Mouse (Mus musculus): ENCODE data around the gene Insr. TPM values are rescaled to one million over a fixed set of nuclear protein-coding genes. Genes with fewer than 3 reads are reported as not detected.

The Insr gene
- polyA plus RNA-seq, 1 experiment from 2014 or later, result 39.4 TPM

- no peak overlapping the region for H3K4me3 ChIP-seq (ENCODE audit: low read depth, low read length)
- WGBS, result 89% methylated on average over 5 of the region's 5 CpGs
- H3K4me2 ChIP-seq, result no peak overlapping the region
- H3K27me3 ChIP-seq (ENCODE audit: insufficient read depth, low read length), result no peaks in the 10 kb centered on the region
- H3K27ac ChIP-seq (ENCODE audit: low read depth), result no peak overlapping the region
- no peak for TF ChIP-seq CTCF (IDR thresholded peaks at IDR 0.05; ENCODE audit: low read depth)
- DNase-seq, result no peak
- H3K9ac ChIP-seq, result no peak overlapping the region
- H3K36me3 ChIP-seq (ENCODE audit: insufficient read depth), result peaks cover 11% of the 10 kb centered on the region
- no peak for ATAC-seq (ENCODE audit: insufficient read depth)
- no peaks in the 10 kb centered on the region for H3K4me1 ChIP-seq (ENCODE audit: insufficient read depth)
- H3K9me3 ChIP-seq (ENCODE audit: low read depth, low read length), result no peaks in the 10 kb centered on the region
Measured at GRCm38 (mm10) chr8:3248704-3249103, 30.7 kb downstream of the Insr start.

GRCm38 (mm10) chr8:3247129-3247528, 32.3 kb downstream of the Insr start:
- H3K9ac ChIP-seq, result no peak overlapping the region
- H3K4me1 ChIP-seq (ENCODE audit: insufficient read depth), result no peaks in the 10 kb centered on the region
- H3K36me3 ChIP-seq (ENCODE audit: insufficient read depth), result peaks cover 4% of the 10 kb centered on the region
- H3K4me2 ChIP-seq, result no peak overlapping the region
- ATAC-seq (ENCODE audit: insufficient read depth) (no peak), DNase-seq (no peak)
- H3K27ac ChIP-seq (ENCODE audit: low read depth), result no peak overlapping the region
- no peak overlapping the region for H3K4me3 ChIP-seq (ENCODE audit: low read depth, low read length)
- TF ChIP-seq CTCF (IDR thresholded peaks at IDR 0.05; ENCODE audit: low read depth), result no peak
- H3K9me3 ChIP-seq (ENCODE audit: low read depth, low read length), result no peaks in the 10 kb centered on the region
- H3K27me3 ChIP-seq (ENCODE audit: insufficient read depth, low read length), result no peaks in the 10 kb centered on the region
- WGBS, result 95% methylated on average over 1 of the region's 1 CpGs

- no peaks in the 10 kb centered on the region for H3K4me1 ChIP-seq (ENCODE audit: insufficient read depth)
- TF ChIP-seq CTCF (IDR thresholded peaks at IDR 0.05; ENCODE audit: low read depth), result no peak
- peaks cover 2% of the 10 kb centered on the region; the same call in 1 of the 2 replicates for H3K36me3 ChIP-seq (ENCODE audit: insufficient read depth)
- H3K9me3 ChIP-seq (ENCODE audit: low read depth, low read length), result no peaks in the 10 kb centered on the region
- H3K9ac ChIP-seq, result no peak overlapping the region
- no peaks in the 10 kb centered on the region for H3K27me3 ChIP-seq (ENCODE audit: insufficient read depth, low read length)
- WGBS, result 92% methylated on average over 4 of the region's 4 CpGs
- H3K4me3 ChIP-seq (ENCODE audit: low read depth, low read length), result no peak overlapping the region
- DNase-seq, result no peak
- H3K27ac ChIP-seq (ENCODE audit: low read depth), result no peak overlapping the region
- H3K4me2 ChIP-seq, result no peak overlapping the region
- no peak for ATAC-seq (ENCODE audit: insufficient read depth)
Measured at GRCm38 (mm10) chr8:3243229-3243628, 36.2 kb downstream of the Insr start.

GRCm38 (mm10) chr8:3240725-3241124, 38.7 kb downstream of the Insr start:
- no peak overlapping the region for H3K27ac ChIP-seq (ENCODE audit: low read depth)
- H3K9me3 ChIP-seq (ENCODE audit: low read depth, low read length), result no peaks in the 10 kb centered on the region
- ATAC-seq (ENCODE audit: insufficient read depth) (no peak), DNase-seq (no peak)
- H3K27me3 ChIP-seq (ENCODE audit: insufficient read depth, low read length), result no peaks in the 10 kb centered on the region
- 92% methylated on average over 3 of the region's 3 CpGs for WGBS
- no peaks in the 10 kb centered on the region for H3K36me3 ChIP-seq (ENCODE audit: insufficient read depth)
- TF ChIP-seq CTCF (IDR thresholded peaks at IDR 0.05; ENCODE audit: low read depth), result no peak
- no peak overlapping the region for H3K4me2 ChIP-seq
- no peaks in the 10 kb centered on the region for H3K4me1 ChIP-seq (ENCODE audit: insufficient read depth)
- H3K9ac ChIP-seq, result no peak overlapping the region
- no peak overlapping the region for H3K4me3 ChIP-seq (ENCODE audit: low read depth, low read length)

GRCm38 (mm10) chr8:3239641-3240040, 39.8 kb downstream of the Insr start:
- Histone ChIP-seq H3K27me3 (ENCODE audit: insufficient read depth, low read length) (no peaks in the 10 kb centered on the region), H3K9ac (no peak overlapping the region), H3K4me3 (ENCODE audit: low read depth, low read length) (no peak overlapping the region), H3K27ac (ENCODE audit: low read depth) (no peak overlapping the region), H3K4me2 (no peak overlapping the region), H3K9me3 (ENCODE audit: low read depth, low read length) (no peaks in the 10 kb centered on the region), H3K36me3 (ENCODE audit: insufficient read depth) (no peaks in the 10 kb centered on the region), H3K4me1 (ENCODE audit: insufficient read depth) (no peaks in the 10 kb centered on the region)
- 73% methylated on average over 3 of the region's 3 CpGs for WGBS
- no peak for ATAC-seq (ENCODE audit: insufficient read depth)
- no peak for DNase-seq
- no peak for TF ChIP-seq CTCF (IDR thresholded peaks at IDR 0.05; ENCODE audit: low read depth)

GRCm38 (mm10) chr8:3238792-3239191, 40.6 kb downstream of the Insr start:
- Histone ChIP-seq H3K27me3 (ENCODE audit: insufficient read depth, low read length) (no peaks in the 10 kb centered on the region), H3K4me2 (no peak overlapping the region), H3K9me3 (ENCODE audit: low read depth, low read length) (no peaks in the 10 kb centered on the region), H3K4me1 (ENCODE audit: insufficient read depth) (no peaks in the 10 kb centered on the region), H3K4me3 (ENCODE audit: low read depth, low read length) (no peak overlapping the region), H3K27ac (ENCODE audit: low read depth) (no peak overlapping the region), H3K9ac (no peak overlapping the region), H3K36me3 (ENCODE audit: insufficient read depth) (no peaks in the 10 kb centered on the region)
- TF ChIP-seq CTCF (IDR thresholded peaks at IDR 0.05; ENCODE audit: low read depth), result no peak
- 71% methylated on average over 3 of the region's 3 CpGs for WGBS
- no peak for DNase-seq
- no peak for ATAC-seq (ENCODE audit: insufficient read depth)

- no peaks in the 10 kb centered on the region for H3K36me3 ChIP-seq (ENCODE audit: insufficient read depth)
- H3K4me1 ChIP-seq (ENCODE audit: insufficient read depth), result no peaks in the 10 kb centered on the region
- WGBS, result 45% methylated on average over 5 of the region's 5 CpGs
- H3K9ac ChIP-seq, result no peak overlapping the region
- H3K4me3 ChIP-seq (ENCODE audit: low read depth, low read length), result no peak overlapping the region
- H3K4me2 ChIP-seq, result no peak overlapping the region
- no peaks in the 10 kb centered on the region for H3K27me3 ChIP-seq (ENCODE audit: insufficient read depth, low read length)
- ATAC-seq (ENCODE audit: insufficient read depth) (no peak), DNase-seq (no peak)
- H3K9me3 ChIP-seq (ENCODE audit: low read depth, low read length), result no peaks in the 10 kb centered on the region
- H3K27ac ChIP-seq (ENCODE audit: low read depth), result no peak overlapping the region; the same call in 1 of the 2 replicates
- no peak for TF ChIP-seq CTCF (IDR thresholded peaks at IDR 0.05; ENCODE audit: low read depth)
Measured at GRCm38 (mm10) chr8:3237319-3237718, 42.1 kb downstream of the Insr start.

- no peak for DNase-seq
- H3K27me3 ChIP-seq (ENCODE audit: insufficient read depth, low read length), result no peaks in the 10 kb centered on the region
- H3K9ac ChIP-seq, result no peak overlapping the region
- WGBS, result 53% methylated on average over 3 of the region's 3 CpGs
- TF ChIP-seq CTCF (IDR thresholded peaks at IDR 0.05; ENCODE audit: low read depth), result no peak
- no peaks in the 10 kb centered on the region for H3K4me1 ChIP-seq (ENCODE audit: insufficient read depth)
- no peak for ATAC-seq (ENCODE audit: insufficient read depth)
- no peaks in the 10 kb centered on the region for H3K9me3 ChIP-seq (ENCODE audit: low read depth, low read length)
- no peaks in the 10 kb centered on the region for H3K36me3 ChIP-seq (ENCODE audit: insufficient read depth)
- no peak overlapping the region for H3K4me2 ChIP-seq
- no peak overlapping the region for H3K27ac ChIP-seq (ENCODE audit: low read depth)
- H3K4me3 ChIP-seq (ENCODE audit: low read depth, low read length), result no peak overlapping the region
Measured at GRCm38 (mm10) chr8:3236277-3236676, 43.1 kb downstream of the Insr start.

All from lung, embryonic 14.5 days (tissue).